Mouse (Mus musculus) C2C12 (cell line): ENCODE measurements around the gene Mtnr1a.

Source experiments
- CEBPB ChIP-seq: IDR thresholded peaks from one replicate; pipeline ENCODE4 v1.6.1; 2011; ENCODE audit warnings: low read depth, mild to moderate bottlenecking, control low read depth, moderate library complexity
- CTCF ChIP-seq: IDR thresholded peaks from one replicate; pipeline ENCODE4 v1.5.1; 2011; ENCODE audit not compliant: control insufficient read depth, insufficient read depth, insufficient read length
- MAX ChIP-seq: IDR thresholded peaks from one replicate; pipeline ENCODE4 v1.6.1; 2011; ENCODE audit warnings: mild to moderate bottlenecking, control low read depth
- MYOD1 ChIP-seq: IDR thresholded peaks from one replicate; pipeline ENCODE4 v1.6.1; 2011; ENCODE audit warnings: low read depth; ENCODE audit not compliant: control insufficient read depth, insufficient read length
- USF1 ChIP-seq: IDR thresholded peaks from one replicate; pipeline ENCODE4 v1.6.1; 2011; ENCODE audit warnings: low read depth, mild to moderate bottlenecking, control low read depth, moderate library complexity

DNA sequence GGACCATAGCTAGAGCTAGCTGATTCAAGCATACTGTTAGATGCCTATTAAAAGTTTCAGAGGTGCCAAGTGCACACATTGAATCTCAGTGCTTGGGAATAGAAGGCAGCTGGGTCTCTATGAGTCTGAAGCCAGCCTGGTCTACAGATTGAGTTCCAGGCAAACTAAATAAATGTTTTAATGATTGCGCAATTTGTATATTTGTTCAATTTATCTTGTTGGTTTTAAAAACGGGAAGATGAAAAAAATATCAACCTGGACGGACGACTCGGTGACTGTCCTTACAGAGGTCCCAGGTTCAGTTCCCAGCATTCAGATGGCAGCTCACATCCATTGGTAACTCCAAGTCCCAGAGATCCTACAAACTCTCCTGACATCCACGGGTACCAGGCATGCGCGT, 2.0 kb downstream of the Mtnr1a start:
- TF ChIP-seq CTCF, result no peak
- no peak for TF ChIP-seq USF1
- TF ChIP-seq MAX, result no peak
- peak; percentile 47 for TF ChIP-seq CEBPB
- no peak for TF ChIP-seq MYOD1
